Mouse (Mus musculus) liver, embryonic 14.5 days (tissue): Measurements from ENCODE around the gene Ubash3b. TPM values are rescaled to one million over a fixed set of nuclear protein-coding genes. Genes with fewer than 3 reads are reported as not detected.

ENCODE experiments used
- ATAC-seq: fragments of 200-750 bp; cut with Nextera tagmentation; 2 replicates; pipeline ENCODE4 v1.8.0; 2017; ENCODE audit warnings: moderate number of reproducible peaks, mild to moderate bottlenecking, moderate library complexity; ENCODE audit not compliant: insufficient read depth
- DNase-seq, 3 experiments: peaks; one replicate each; pipeline ENCODE4 v3.0.0-alpha.2; 2012 to 2013; ENCODE audit warnings: low read depth in 3 of 3, low spot score in 3 of 3
- H3K27ac ChIP-seq: fragments of 300-500 bp; sonication (generic); 2 replicates; pipeline ENCODE4 v1.5.1; 2014; ENCODE audit warnings: moderate library complexity, mild to moderate bottlenecking, control low read depth, inconsistent platforms
- H3K27me3 ChIP-seq: fragments of 300-500 bp; sonication (generic); 2 replicates; pipeline ENCODE4 v1.6.1; 2014; ENCODE audit warnings: mild to moderate bottlenecking, low read length, moderate library complexity; ENCODE audit not compliant: control insufficient read depth, insufficient read depth
- H3K36me3 ChIP-seq: fragments of 300-500 bp; sonication (generic); replicated peaks from 2 replicates; pipeline ENCODE4 v1.6.1; 2014; ENCODE audit warnings: low read depth; ENCODE audit not compliant: control insufficient read depth, insufficient read depth
- H3K4me1 ChIP-seq, 2 experiments: fragments of 200-500 bp in 1 of 2; fragments of 300-500 bp in 1 of 2; sonication (generic) in 1 of 2; replicated peaks; 2 replicates each; pipeline ENCODE4 v1.6.1; 2012 to 2014; ENCODE audit warnings: antibody characterized with exemption in 1 of 2, inconsistent platforms in 1 of 2, low read length in 1 of 2; ENCODE audit not compliant: control insufficient read depth in 2 of 2, insufficient read depth in 2 of 2
- H3K4me2 ChIP-seq: fragments of 300-500 bp; sonication (generic); 2 replicates; pipeline ENCODE4 v1.6.1; 2014; ENCODE audit warnings: low read depth, mild to moderate bottlenecking, control low read depth, moderate library complexity
- H3K4me3 ChIP-seq, 2 experiments: fragments of 200-500 bp in 1 of 2; fragments of 300-500 bp in 1 of 2; sonication (generic) in 1 of 2; 2 replicates each; pipeline ENCODE4 v1.5.1; 2012 to 2014; ENCODE audit warnings: low read depth in 2 of 2, low read length in 2 of 2, mild to moderate bottlenecking in 2 of 2, control low read depth in 1 of 2, inconsistent platforms in 1 of 2, moderate library complexity in 1 of 2; ENCODE audit not compliant: insufficient read depth in 1 of 2
- H3K9ac ChIP-seq: fragments of 300-500 bp; sonication (generic); replicated peaks from 2 replicates; pipeline ENCODE4 v1.6.1; 2014; ENCODE audit warnings: mild to moderate bottlenecking, control low read depth, moderate library complexity
- H3K9me3 ChIP-seq: fragments of 300-500 bp; sonication (generic); 2 replicates; pipeline ENCODE4 v1.6.1; 2016; ENCODE audit warnings: low read length, mixed read lengths; ENCODE audit not compliant: control insufficient read depth
- CTCF ChIP-seq: IDR thresholded peaks from 2 replicates; pipeline ENCODE4 v1.5.1; 2016; ENCODE audit warnings: antibody characterized with exemption, low read depth, control low read depth
- EP300 ChIP-seq: IDR thresholded peaks from 2 replicates; pipeline ENCODE4 v1.6.1; 2016; ENCODE audit warnings: antibody characterized with exemption, low read depth
- WGBS: fragments of 180-500 bp; shearing (Covaris S2); extraction: QIAGEN DNeasy Blood & Tissue Kit; methylation state at CpG from one replicate; pipeline ENCODE4 v1.1.7; 2014; ENCODE audit not compliant: insufficient replicate concordance; 5-methylcytosine and 5-hydroxymethylcytosine counted together
- polyA plus RNA-seq, 2 experiments: library from polyadenylated mRNA; depleted of rRNA in 1 of 2; stranded (reverse) in 1 of 2; unstranded in 1 of 2; fragments of >200 nt; fragmentation: Nextera tagmentation in 1 of 2; extraction: Ambion mirVana in 1 of 2; gene quantifications; 2 replicates each; pipeline versions ENCODE4 v1.2.1 to v1.2.3; 2012 to 2014

The Ubash3b gene
- polyA plus RNA-seq, 2 experiments, result 3.5 to 5.9 TPM

GRCm38 (mm10) chr9:41134907-41135306 lies 26.6 kb downstream of the Ubash3b start:
- TF ChIP-seq EP300, result no peak
- TF ChIP-seq CTCF, result no peak
- H3K4me1 ChIP-seq, result peaks cover 16 to 44% of the 10 kb centered on the region in 2 experiments
- no peaks in the 10 kb centered on the region for H3K36me3 ChIP-seq
- no peak overlapping the region for H3K4me2 ChIP-seq
- no peak overlapping the region for H3K9ac ChIP-seq
- DNase-seq (no peak), ATAC-seq (no peak)
- H3K4me3 ChIP-seq, result no peak overlapping the region
- H3K27ac ChIP-seq, result no peak overlapping the region
- 21% methylated on average over 4 of the region's 4 CpGs for WGBS
- no peaks in the 10 kb centered on the region for H3K9me3 ChIP-seq
- H3K27me3 ChIP-seq, result no peaks in the 10 kb centered on the region

- H3K27me3 ChIP-seq, result no peaks in the 10 kb centered on the region
- H3K36me3 ChIP-seq, result no peaks in the 10 kb centered on the region
- H3K4me2 ChIP-seq, result no peak overlapping the region
- no peaks in the 10 kb centered on the region for H3K9me3 ChIP-seq
- DNase-seq, result no peak
- no peak overlapping the region for H3K27ac ChIP-seq
- H3K4me3 ChIP-seq, result no peak overlapping the region
- H3K4me1 ChIP-seq, result peaks cover 0 to 12% of the 10 kb centered on the region in 2 experiments; a peak in 3 of 4 replicates
- no peak overlapping the region for H3K9ac ChIP-seq
- 59% methylated on average over 8 of the region's 8 CpGs for WGBS
- ATAC-seq, result no peak
- TF ChIP-seq CTCF (no peak), EP300 (no peak)
These were observed 30.9 kb downstream of the Ubash3b start for GRCm38 (mm10) chr9:41130563-41130962.

- no peaks in the 10 kb centered on the region for H3K36me3 ChIP-seq
- WGBS, result 44% methylated on average over 10 of the region's 10 CpGs
- no peak overlapping the region; the same call in 1 of the 2 replicates for H3K9ac ChIP-seq
- no peak for DNase-seq
- H3K4me1 ChIP-seq, result peaks cover 0 to 6% of the 10 kb centered on the region in 2 experiments; a peak in 3 of 4 replicates
- 0 out of 2 replicates have a peak, but pooled peaks have one; percentile 33 for ATAC-seq
- H3K27me3 ChIP-seq, result no peaks in the 10 kb centered on the region
- H3K9me3 ChIP-seq, result no peaks in the 10 kb centered on the region
- no peak overlapping the region for H3K4me3 ChIP-seq
- no peak overlapping the region for H3K4me2 ChIP-seq
- TF ChIP-seq CTCF, result no peak
- no peak for TF ChIP-seq EP300
- no peak overlapping the region for H3K27ac ChIP-seq
These were observed 31.6 kb downstream of the Ubash3b start for GRCm38 (mm10) chr9:41129802-41130480.

- WGBS, result 54% methylated on average over 3 of the region's 3 CpGs
- Histone ChIP-seq H3K4me2 (no peak overlapping the region), H3K4me1 (peaks cover 0 to 5% of the 10 kb centered on the region in 2 experiments; a peak in 2 of 4 replicates), H3K9me3 (no peaks in the 10 kb centered on the region), H3K27ac (no peak overlapping the region), H3K9ac (no peak overlapping the region), H3K36me3 (no peaks in the 10 kb centered on the region), H3K27me3 (no peaks in the 10 kb centered on the region), H3K4me3 (no peak overlapping the region)
- ATAC-seq, result no peak
- no peak for TF ChIP-seq CTCF
- TF ChIP-seq EP300, result no peak
- DNase-seq, result no peak
These were observed 32.2 kb downstream of the Ubash3b start for GRCm38 (mm10) chr9:41129273-41129672.

GRCm38 (mm10) chr9:41126723-41127122 lies 34.8 kb downstream of the Ubash3b start:
- WGBS, result 48% methylated on average over 3 of the region's 3 CpGs

More at GRCm38 (mm10) chr9:41126723-41127122, 34.8 kb downstream of the Ubash3b start:
- Histone ChIP-seq H3K9me3 (no peaks in the 10 kb centered on the region), H3K4me3 (no peak overlapping the region), H3K36me3 (no peaks in the 10 kb centered on the region), H3K4me1 (peaks cover 0 to 5% of the 10 kb centered on the region in 2 experiments; a peak in 1 of 4 replicates), H3K27me3 (no peaks in the 10 kb centered on the region), H3K27ac (no peak overlapping the region), H3K9ac (no peak overlapping the region), H3K4me2 (no peak overlapping the region)
- DNase-seq (no peak), ATAC-seq (no peak)
- TF ChIP-seq EP300 (no peak), CTCF (no peak)
